Mouse (Mus musculus) heart, embryonic 11.5 days (tissue): ENCODE results near the gene Rnf145. TPM values are rescaled to one million over a fixed set of nuclear protein-coding genes. Genes with fewer than 3 reads are reported as not detected.
A peak's percentile ranks its signal among the peaks of the same experiment; 100 is the strongest.

Source experiments
- ATAC-seq: fragments of 200-750 bp; cut with Nextera tagmentation; replicated peaks from 2 replicates; pipeline ENCODE4 v1.8.0; 2017; ENCODE audit warnings: moderate library complexity; ENCODE audit not compliant: insufficient number of reproducible peaks, low FRiP score, low TSS enrichment
- H3K27ac ChIP-seq: fragments of 300-500 bp; sonication (generic); 2 replicates; pipeline ENCODE4 v1.5.1; 2014; ENCODE audit warnings: mild to moderate bottlenecking, low read depth, low read length
- H3K27me3 ChIP-seq: fragments of 300-500 bp; sonication (generic); 2 replicates; pipeline ENCODE4 v1.6.1; 2014; ENCODE audit warnings: mild to moderate bottlenecking, low read length, mixed read lengths; ENCODE audit not compliant: control insufficient read depth, insufficient read depth
- H3K36me3 ChIP-seq: fragments of 300-500 bp; sonication (generic); 2 replicates; pipeline ENCODE4 v1.6.1; 2014; ENCODE audit warnings: mild to moderate bottlenecking, low read length, moderate library complexity, mixed read lengths; ENCODE audit not compliant: control insufficient read depth, insufficient read depth
- H3K4me1 ChIP-seq: fragments of 300-500 bp; sonication (generic); 2 replicates; pipeline ENCODE4 v1.6.1; 2014; ENCODE audit warnings: low read length; ENCODE audit not compliant: control insufficient read depth, insufficient read depth
- H3K4me2 ChIP-seq: fragments of 300-500 bp; sonication (generic); 2 replicates; pipeline ENCODE4 v1.6.1; 2014; ENCODE audit warnings: mild to moderate bottlenecking, moderate library complexity
- H3K4me3 ChIP-seq: fragments of 300-500 bp; sonication (generic); 2 replicates; pipeline ENCODE4 v1.5.1; 2014; ENCODE audit warnings: low read depth, low read length
- H3K9ac ChIP-seq: fragments of 300-500 bp; sonication (generic); 2 replicates; pipeline ENCODE4 v1.6.1; 2014; ENCODE audit warnings: mild to moderate bottlenecking, low read depth, low read length, moderate library complexity
- H3K9me3 ChIP-seq: fragments of 300-500 bp; sonication (generic); replicated peaks from 2 replicates; pipeline ENCODE4 v1.6.1; 2016; ENCODE audit warnings: low read length; ENCODE audit not compliant: control insufficient read depth
- WGBS: fragments of 180-500 bp; shearing (Covaris S2); extraction: QIAGEN DNeasy Blood & Tissue Kit; methylation state at CpG from one replicate; pipeline ENCODE4 v1.1.7; 2014; ENCODE audit not compliant: insufficient replicate concordance; 5-methylcytosine and 5-hydroxymethylcytosine counted together
- polyA plus RNA-seq: library from polyadenylated mRNA; unstranded; fragments of >200 nt; fragmentation: Nextera tagmentation; extraction: Ambion mirVana; gene quantifications from 2 replicates; pipeline ENCODE4 v1.2.1, GENCODE M21; 2014

Rnf145 gene
- polyA plus RNA-seq, 1 experiment from 2014 or later, result 60.4 TPM

GRCm38 (mm10) chr11:44502931-44503330 lies 15.8 kb upstream of the Rnf145 start:
- no peaks in the 10 kb centered on the region for H3K27me3 ChIP-seq
- no peaks in the 10 kb centered on the region for H3K36me3 ChIP-seq
- no peaks in the 10 kb centered on the region for H3K9me3 ChIP-seq
- peaks cover 4% of the 10 kb centered on the region; the same call in 1 of the 2 replicates for H3K4me1 ChIP-seq
- H3K27ac ChIP-seq, result no peak overlapping the region
- H3K9ac ChIP-seq, result no peak overlapping the region
- no peak overlapping the region for H3K4me3 ChIP-seq
- no peak overlapping the region for H3K4me2 ChIP-seq
- 53% methylated on average over 5 of the region's 5 CpGs for WGBS
- no peak for ATAC-seq

GRCm38 (mm10) chr11:44504146-44504545 lies 14.6 kb upstream of the Rnf145 start:
- no peak for ATAC-seq
- Histone ChIP-seq H3K27me3 (no peaks in the 10 kb centered on the region), H3K4me2 (no peak overlapping the region), H3K9ac (no peak overlapping the region), H3K27ac (no peak overlapping the region), H3K9me3 (no peaks in the 10 kb centered on the region), H3K4me1 (no peaks in the 10 kb centered on the region), H3K4me3 (no peak overlapping the region), H3K36me3 (no peaks in the 10 kb centered on the region)
- 84% methylated on average over 7 of the region's 7 CpGs for WGBS

GRCm38 (mm10) chr11:44504761-44505160 lies 14.0 kb upstream of the Rnf145 start:
- Histone ChIP-seq H3K27ac (no peak overlapping the region), H3K4me1 (no peaks in the 10 kb centered on the region), H3K4me3 (no peak overlapping the region), H3K36me3 (no peaks in the 10 kb centered on the region), H3K27me3 (no peaks in the 10 kb centered on the region), H3K9me3 (no peaks in the 10 kb centered on the region), H3K4me2 (no peak overlapping the region), H3K9ac (no peak overlapping the region)
- ATAC-seq, result no peak
- WGBS, result 82% methylated on average over 3 of the region's 3 CpGs

GRCm38 (mm10) chr11:44508876-44509275 lies 9.9 kb upstream of the Rnf145 start:
- H3K27ac ChIP-seq, result peak overlapping the region; percentile 76
- no peak overlapping the region; the same call in 1 of the 2 replicates for H3K4me2 ChIP-seq
- H3K4me1 ChIP-seq, result no peaks in the 10 kb centered on the region
- H3K9me3 ChIP-seq, result no peaks in the 10 kb centered on the region
- ATAC-seq, result peak; percentile 88
- no peaks in the 10 kb centered on the region for H3K27me3 ChIP-seq
- H3K36me3 ChIP-seq, result no peaks in the 10 kb centered on the region
- H3K4me3 ChIP-seq, result no peak overlapping the region
- H3K9ac ChIP-seq, result no peak overlapping the region
- 42% methylated on average over 4 of the region's 4 CpGs for WGBS

- WGBS, result 72% methylated on average over 2 of the region's 2 CpGs
- H3K9me3 ChIP-seq, result no peaks in the 10 kb centered on the region
- ATAC-seq, result no peak
- no peak overlapping the region for H3K4me3 ChIP-seq
- H3K9ac ChIP-seq, result no peak overlapping the region
- no peaks in the 10 kb centered on the region for H3K4me1 ChIP-seq
- no peaks in the 10 kb centered on the region for H3K27me3 ChIP-seq
- no peak overlapping the region for H3K27ac ChIP-seq
- no peak overlapping the region for H3K4me2 ChIP-seq
- no peaks in the 10 kb centered on the region for H3K36me3 ChIP-seq
Measured at GRCm38 (mm10) chr11:44509906-44510305, 8.9 kb upstream of the Rnf145 start.

GRCm38 (mm10) chr11:44510371-44510770 lies 8.4 kb upstream of the Rnf145 start:
- H3K27me3 ChIP-seq, result no peaks in the 10 kb centered on the region
- 87% methylated on average over 7 of the region's 7 CpGs for WGBS
- H3K9me3 ChIP-seq, result no peaks in the 10 kb centered on the region
- no peak overlapping the region for H3K4me3 ChIP-seq
- no peak overlapping the region for H3K27ac ChIP-seq
- no peaks in the 10 kb centered on the region for H3K4me1 ChIP-seq
- no peak for ATAC-seq
- no peaks in the 10 kb centered on the region for H3K36me3 ChIP-seq
- no peak overlapping the region for H3K9ac ChIP-seq
- no peak overlapping the region for H3K4me2 ChIP-seq

GRCm38 (mm10) chr11:44512044-44513025 lies 6.4 kb upstream of the Rnf145 start:
- no peak overlapping the region for H3K4me3 ChIP-seq
- ATAC-seq, result no peak; the same call in 1 of the 2 replicates
- H3K4me1 ChIP-seq, result no peaks in the 10 kb centered on the region
- H3K4me2 ChIP-seq, result no peak overlapping the region
- no peaks in the 10 kb centered on the region for H3K36me3 ChIP-seq
- peak overlapping the region; percentile 67 for H3K27ac ChIP-seq
- H3K27me3 ChIP-seq, result no peaks in the 10 kb centered on the region
- H3K9ac ChIP-seq, result no peak overlapping the region
- 68% methylated on average over 14 of the region's 14 CpGs for WGBS
- H3K9me3 ChIP-seq, result no peaks in the 10 kb centered on the region

- H3K4me1 ChIP-seq, result no peaks in the 10 kb centered on the region
- H3K4me2 ChIP-seq, result no peak overlapping the region
- H3K9ac ChIP-seq, result no peak overlapping the region
- no peaks in the 10 kb centered on the region for H3K27me3 ChIP-seq
- no peak for ATAC-seq
- WGBS, result 55% methylated on average over 2 of the region's 2 CpGs
- no peaks in the 10 kb centered on the region for H3K9me3 ChIP-seq
- H3K4me3 ChIP-seq, result no peak overlapping the region
- peak overlapping the region; percentile 67; the same call in 1 of the 2 replicates for H3K27ac ChIP-seq
- H3K36me3 ChIP-seq, result no peaks in the 10 kb centered on the region
Measured at GRCm38 (mm10) chr11:44513026-44513422, 5.7 kb upstream of the Rnf145 start.
